Mouse (Mus musculus) c-Kit-negative CD71-positive TER-119-positive erythroid progenitor cells, embryonic 14.5 days (primary cell): ENCODE data around the gene Fgfr2.
A peak's percentile ranks its signal among the peaks of the same experiment; 100 is the strongest.
"Not testable (repeated sequence)": the region's sequence is repeated elsewhere in the genome, so short reads cannot be mapped to it uniquely, and the experiment has no call there.

Experiments
- DNase-seq: peaks from one replicate; pipeline ENCODE4 v3.0.0-alpha.2; 2013; ENCODE audit warnings: low read depth, low spot score

Gene Fgfr2

GRCm38 (mm10) chr7:132513419-132513982 lies 609.6 kb downstream of the Fgfr2 start:
- no peak for DNase-seq

DNA sequence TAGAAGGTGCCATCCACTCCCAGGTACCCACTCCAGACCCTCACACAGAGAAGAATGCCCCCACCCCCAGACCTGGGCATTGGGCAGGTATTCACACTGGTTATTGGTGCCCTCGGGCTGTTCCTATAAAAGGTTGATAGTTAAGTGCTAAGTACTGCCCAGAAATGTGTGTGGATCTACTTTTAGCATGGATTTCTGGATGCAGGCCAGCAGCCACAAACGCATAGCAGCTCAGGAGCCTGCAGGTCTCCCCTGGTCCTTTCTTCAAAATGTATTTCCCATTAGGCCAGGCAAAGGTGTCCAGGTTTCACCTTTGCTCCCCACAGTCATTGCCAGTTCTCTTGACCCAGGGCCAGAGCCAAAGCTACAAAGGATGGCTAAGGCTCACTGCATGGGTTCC lies 614.0 kb downstream of the Fgfr2 start:
- DNase-seq: no peak

DNA sequence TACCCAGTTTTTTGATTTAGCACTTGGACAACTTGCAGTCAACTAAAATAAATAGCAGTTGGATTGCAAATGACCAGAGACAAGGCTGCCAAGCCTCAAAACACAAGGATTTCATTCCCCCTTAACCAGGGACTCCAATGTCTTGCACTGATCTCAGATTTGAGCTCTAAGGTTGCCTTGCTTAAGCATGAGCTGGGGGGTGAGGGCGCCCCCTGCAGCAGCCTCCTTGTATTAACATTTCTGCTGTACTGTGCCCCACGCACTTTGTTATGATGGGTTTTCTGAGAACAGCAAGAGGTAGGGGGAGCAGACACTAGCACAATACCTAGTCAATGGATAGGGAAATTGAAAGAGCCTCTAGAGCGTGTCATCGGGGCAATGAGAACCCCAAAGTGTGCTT lies 615.8 kb downstream of the Fgfr2 start:
- DNase-seq: no peak

DNA sequence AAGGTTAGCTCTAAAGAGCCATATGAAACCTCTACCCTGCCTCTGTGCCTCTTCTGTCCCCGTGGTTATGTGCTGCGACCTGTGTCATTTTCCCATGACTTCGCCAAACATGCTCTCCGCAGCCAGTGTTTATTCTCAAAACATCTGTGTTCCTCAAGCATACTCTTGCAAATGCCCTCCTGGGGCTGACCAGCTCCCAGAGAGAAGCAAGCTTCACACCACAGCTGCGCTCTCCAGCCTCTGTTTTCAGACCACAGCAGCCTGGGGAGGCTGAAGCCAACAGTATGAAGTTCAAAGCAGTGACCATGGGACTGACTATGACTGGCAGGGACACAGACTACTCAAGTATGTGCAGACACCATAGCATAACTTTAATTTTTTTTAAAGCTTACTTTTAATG lies 616.9 kb downstream of the Fgfr2 start:
- no peak for DNase-seq

- not testable (repeated sequence) for DNase-seq
These were observed 620.7 kb downstream of the Fgfr2 start for GRCm38 (mm10) chr7:132502445-132502844.

- DNase-seq: no peak
These were observed 626.0 kb downstream of the Fgfr2 start for GRCm38 (mm10) chr7:132497142-132497541.

- peak; percentile 36 for DNase-seq
These were observed 628.9 kb downstream of the Fgfr2 start for GRCm38 (mm10) chr7:132494263-132494662.

- peak; percentile 52 for DNase-seq
These were observed 629.5 kb downstream of the Fgfr2 start for GRCm38 (mm10) chr7:132493632-132494031.

DNA sequence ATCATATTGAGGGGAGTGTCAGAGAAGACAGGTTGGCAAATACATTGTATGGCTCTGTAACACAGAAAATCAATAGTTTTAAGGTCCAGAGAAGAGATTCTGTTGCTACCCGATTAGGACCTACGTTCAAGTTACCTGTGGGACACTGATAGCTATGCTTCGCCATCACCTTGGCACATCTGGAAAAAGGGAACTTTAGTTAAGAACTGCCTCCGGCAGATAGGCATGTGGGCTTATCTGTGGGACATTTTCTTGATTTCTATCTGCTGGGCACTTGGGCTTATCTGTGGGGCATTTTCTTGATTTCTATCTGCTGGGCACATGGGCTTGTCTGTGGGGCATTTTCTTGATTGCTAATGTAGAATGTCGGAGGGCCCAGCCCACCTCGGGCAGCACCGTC lies 631.2 kb downstream of the Fgfr2 start:
- no peak for DNase-seq

DNA sequence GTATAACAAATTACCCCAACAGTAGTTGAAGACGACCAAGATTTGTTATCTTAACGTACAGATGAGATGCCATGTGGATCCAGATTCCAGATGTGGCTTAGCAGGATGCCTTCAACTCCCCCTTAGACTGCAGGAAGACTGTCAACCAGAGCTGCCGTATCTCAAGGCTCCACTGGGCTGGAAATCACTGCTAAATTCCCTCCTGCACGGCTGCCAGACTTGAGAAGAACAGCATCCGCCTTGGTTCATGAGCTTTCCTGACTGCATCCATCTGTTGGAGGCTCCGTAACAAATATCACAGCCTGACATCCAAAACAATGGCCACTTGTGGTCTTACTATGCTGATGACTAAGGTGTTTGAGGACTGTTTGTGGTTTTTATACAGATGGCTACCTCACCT lies 635.8 kb downstream of the Fgfr2 start:
- no peak for DNase-seq

GRCm38 (mm10) chr7:132486403-132487178 lies 636.6 kb downstream of the Fgfr2 start:
- DNase-seq: no peak

DNA sequence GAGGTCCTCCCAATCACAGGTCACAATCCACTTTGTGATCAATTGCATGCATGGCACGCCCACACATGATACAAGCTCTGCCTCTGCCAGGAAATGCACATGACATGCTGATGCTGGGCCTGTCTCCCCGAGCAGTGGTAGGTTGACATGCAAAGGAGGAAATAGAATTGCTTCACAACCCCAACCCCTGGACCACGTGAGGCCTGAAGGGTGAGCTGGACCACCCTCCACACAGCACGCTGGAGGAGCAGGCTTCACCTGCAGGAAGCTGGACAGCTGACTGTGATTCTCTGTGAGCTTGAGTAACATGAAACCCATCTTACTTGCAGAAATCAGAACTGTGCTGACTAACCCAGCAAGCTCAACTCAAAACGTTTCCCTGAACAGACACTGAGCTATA lies 638.7 kb downstream of the Fgfr2 start:
- DNase-seq: no peak

GRCm38 (mm10) chr7:132480696-132481306 lies 642.3 kb downstream of the Fgfr2 start:
- DNase-seq: no peak

GRCm38 (mm10) chr7:132478295-132478809 lies 644.8 kb downstream of the Fgfr2 start:
- DNase-seq: no peak

GRCm38 (mm10) chr7:132477753-132478152 lies 645.4 kb downstream of the Fgfr2 start:
- DNase-seq: no peak

DNA sequence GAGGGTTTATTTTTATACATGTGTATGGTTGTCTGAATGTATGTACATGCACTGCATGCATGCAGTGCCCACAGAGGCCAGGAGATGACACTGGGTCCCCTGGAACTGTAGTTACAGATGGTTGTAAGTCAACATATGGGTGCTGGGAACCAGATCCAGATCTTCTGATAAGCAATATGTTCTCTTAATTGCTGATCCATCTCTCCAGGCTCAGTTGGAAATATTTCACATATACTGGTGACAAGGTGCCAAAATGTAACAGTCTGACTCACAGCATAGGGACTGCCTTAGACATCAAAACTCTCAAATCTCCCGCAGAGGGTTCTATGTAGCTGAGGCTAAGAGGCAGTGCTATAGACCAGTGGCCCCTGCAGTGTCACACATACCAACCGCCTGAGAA lies 646.7 kb downstream of the Fgfr2 start:
- DNase-seq: no peak

GRCm38 (mm10) chr7:132475069-132475468 lies 648.1 kb downstream of the Fgfr2 start:
- no peak for DNase-seq

DNA sequence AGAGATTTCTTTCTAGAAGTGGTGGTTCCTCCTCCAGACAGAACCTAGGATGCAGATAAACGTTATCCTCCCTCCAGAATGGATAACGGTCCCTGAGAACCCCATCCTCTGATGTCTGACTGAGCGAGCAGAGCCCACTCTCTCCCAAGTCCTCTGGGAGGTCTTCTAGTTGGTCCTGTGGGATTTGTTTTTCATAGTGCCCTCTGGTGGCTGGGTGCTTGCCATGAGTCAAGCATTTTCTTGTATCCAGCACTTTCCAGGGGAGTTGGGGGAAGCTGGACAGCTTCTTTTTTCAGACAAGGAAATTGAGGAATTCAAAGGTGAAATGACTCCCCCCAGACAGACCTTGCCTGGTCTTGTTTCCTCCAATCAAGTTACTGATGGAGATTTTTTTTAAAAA lies 651.8 kb downstream of the Fgfr2 start:
- DNase-seq: no peak

- DNase-seq: no peak
These were observed 654.8 kb downstream of the Fgfr2 start for GRCm38 (mm10) chr7:132468391-132468790.

DNA sequence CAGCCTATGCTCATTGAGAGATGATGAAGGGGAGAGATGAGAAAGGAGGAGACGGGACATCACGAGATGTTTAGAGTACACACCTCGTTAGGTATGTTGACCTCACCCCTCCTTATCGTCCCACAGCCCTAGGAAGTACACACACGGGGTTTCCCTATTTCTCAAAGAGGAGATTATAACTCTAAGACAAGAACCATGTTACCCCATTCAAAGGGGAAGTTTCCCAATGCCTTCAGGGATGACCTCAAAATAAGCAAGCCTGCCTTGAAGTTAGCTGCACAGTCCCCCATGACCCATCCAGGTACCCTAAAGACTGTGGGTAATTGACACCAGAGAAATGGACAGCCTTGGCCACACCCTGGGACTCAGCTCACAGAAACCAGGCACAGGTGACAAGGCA lies 657.3 kb downstream of the Fgfr2 start:
- DNase-seq: no peak

DNA sequence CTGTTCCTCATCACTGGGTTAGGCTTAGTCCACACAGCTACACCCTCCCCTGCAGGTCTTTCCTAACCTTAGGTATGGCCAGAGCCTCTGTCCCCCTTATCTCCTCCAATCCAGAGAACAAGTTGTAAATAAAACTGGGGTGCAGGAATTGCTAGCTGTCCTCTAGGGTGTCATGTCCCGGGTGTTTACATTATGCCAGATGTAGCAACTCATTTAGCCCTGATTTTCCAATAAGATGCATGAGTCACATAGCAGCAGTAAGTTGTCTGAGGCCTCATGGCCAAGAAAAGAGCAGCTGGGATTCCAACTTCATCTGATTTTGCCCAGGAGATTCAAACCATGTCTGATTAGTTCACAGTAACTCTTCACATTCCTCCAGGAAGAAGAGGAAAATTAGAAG lies 658.3 kb downstream of the Fgfr2 start:
- no peak for DNase-seq

DNA sequence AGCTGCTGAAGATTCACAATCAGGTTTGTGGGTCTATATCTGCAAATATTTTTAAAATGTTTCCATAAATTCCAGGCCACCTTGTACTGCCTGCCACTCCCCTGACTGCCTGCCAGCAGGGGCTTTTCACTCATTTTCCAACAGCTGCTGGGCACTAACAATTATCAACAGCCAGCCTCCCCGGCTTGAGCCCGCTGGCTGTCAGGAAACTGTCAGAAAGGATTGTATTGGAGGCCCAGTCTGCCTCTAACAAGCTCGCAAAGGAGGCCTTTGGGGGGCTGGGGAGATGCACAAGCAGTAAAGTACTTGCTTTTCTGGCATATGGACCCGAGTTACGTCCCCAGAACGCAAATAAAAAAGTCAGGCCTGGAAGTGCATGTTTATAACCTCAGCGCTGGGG lies 664.7 kb downstream of the Fgfr2 start:
- DNase-seq: no peak
